Mouse (Mus musculus) neural tube, embryonic 15.5 days (tissue): ENCODE results near the gene 4930579F01Rik. TPM values are rescaled to one million over a fixed set of nuclear protein-coding genes. Genes with fewer than 3 reads are reported as not detected.

Source experiments
- ATAC-seq: fragments of 200-750 bp; cut with Nextera tagmentation; 2 replicates; pipeline ENCODE4 v1.8.0; 2017; ENCODE audit warnings: mild to moderate bottlenecking, moderate TSS enrichment, moderate library complexity; ENCODE audit not compliant: low FRiP score
- H3K27ac ChIP-seq: fragments of 300-500 bp; sonication (generic); replicated peaks from 2 replicates; pipeline ENCODE4 v1.5.1; 2015; ENCODE audit warnings: mild to moderate bottlenecking, inconsistent platforms
- H3K27me3 ChIP-seq: fragments of 300-500 bp; sonication (generic); replicated peaks from 2 replicates; pipeline ENCODE4 v1.6.1; 2015; ENCODE audit warnings: inconsistent platforms
- H3K36me3 ChIP-seq: fragments of 300-500 bp; sonication (generic); 2 replicates; pipeline ENCODE4 v1.6.1; 2015; ENCODE audit warnings: inconsistent platforms
- H3K4me1 ChIP-seq: fragments of 300-500 bp; sonication (generic); 2 replicates; pipeline ENCODE4 v1.6.1; 2015; ENCODE audit warnings: inconsistent platforms
- H3K4me2 ChIP-seq: fragments of 300-500 bp; sonication (generic); 2 replicates; pipeline ENCODE4 v1.6.1; 2015; ENCODE audit warnings: inconsistent platforms, mild to moderate bottlenecking, moderate library complexity
- H3K4me3 ChIP-seq: fragments of 300-500 bp; sonication (generic); replicated peaks from 2 replicates; pipeline ENCODE4 v1.5.1; 2015; ENCODE audit warnings: mild to moderate bottlenecking, inconsistent platforms
- H3K9ac ChIP-seq: fragments of 300-500 bp; sonication (generic); replicated peaks from 2 replicates; pipeline ENCODE4 v1.6.1; 2015; ENCODE audit warnings: mild to moderate bottlenecking, inconsistent platforms
- H3K9me3 ChIP-seq: fragments of 300-500 bp; sonication (generic); replicated peaks from 2 replicates; pipeline ENCODE4 v1.6.1; 2016; ENCODE audit warnings: inconsistent platforms
- WGBS: fragments of 180-500 bp; shearing (Covaris S2); methylation state at CpG from one replicate; pipeline ENCODE4 v1.1.7; 2015; ENCODE audit warnings: mixed read lengths; 5-methylcytosine and 5-hydroxymethylcytosine counted together
- polyA plus RNA-seq: library from polyadenylated mRNA; unstranded; fragments of >200 nt; fragmentation: Nextera tagmentation; extraction: Ambion mirVana; gene quantifications from 2 replicates; pipeline ENCODE4 v1.2.1, GENCODE M21; 2015

The 4930579F01Rik gene
- polyA plus RNA-seq, 1 experiment from 2014 or later, result not detected

DNA sequence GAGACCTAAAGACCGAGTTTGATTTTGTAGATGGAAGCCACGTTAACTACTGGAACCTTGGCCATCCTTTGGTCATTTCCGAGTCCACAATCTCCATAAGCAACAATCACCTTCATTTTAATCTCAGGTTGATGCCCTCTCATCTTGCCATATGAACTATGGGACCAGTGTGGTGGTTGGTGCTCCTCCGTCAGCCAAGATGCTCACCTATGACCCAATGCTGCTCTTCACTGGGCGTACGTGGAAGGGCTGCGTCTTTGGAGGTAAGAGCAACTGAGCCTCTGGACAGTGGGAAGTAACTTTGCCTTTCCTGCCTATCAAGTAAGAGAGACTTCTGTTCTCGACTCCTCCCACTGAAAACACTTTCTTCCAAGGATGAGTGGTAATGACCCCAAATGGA is 34.2 kb upstream of the 4930579F01Rik start:
- WGBS, result 94% methylated on average over 8 of the region's 8 CpGs
- no peaks in the 10 kb centered on the region for H3K27me3 ChIP-seq
- H3K4me2 ChIP-seq, result no peak overlapping the region
- H3K9me3 ChIP-seq, result no peaks in the 10 kb centered on the region
- H3K4me1 ChIP-seq, result no peaks in the 10 kb centered on the region
- ATAC-seq, result no peak
- no peak overlapping the region for H3K27ac ChIP-seq
- no peaks in the 10 kb centered on the region for H3K36me3 ChIP-seq
- no peak overlapping the region for H3K9ac ChIP-seq
- H3K4me3 ChIP-seq, result no peak overlapping the region

DNA sequence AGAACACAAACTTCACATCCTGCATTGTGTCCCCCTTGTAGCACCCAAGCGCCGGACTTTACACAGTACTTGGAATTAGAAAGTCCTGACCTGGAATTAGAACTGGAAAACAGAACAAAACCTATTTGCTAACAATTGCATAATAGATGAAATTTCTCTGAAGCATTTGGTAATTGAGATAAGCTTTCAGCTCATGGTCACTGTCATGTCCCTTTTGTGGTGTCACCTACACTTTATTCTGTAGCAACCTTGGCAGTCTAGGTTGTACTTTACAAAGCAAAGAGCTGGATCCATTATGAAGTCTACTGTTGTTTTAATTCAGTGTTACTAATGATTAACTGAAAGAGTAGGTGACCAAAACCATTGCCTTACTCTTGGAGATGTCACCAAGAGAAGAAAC is 33.5 kb upstream of the 4930579F01Rik start:
- no peaks in the 10 kb centered on the region for H3K36me3 ChIP-seq
- no peak overlapping the region for H3K27ac ChIP-seq
- ATAC-seq, result no peak
- no peak overlapping the region for H3K4me3 ChIP-seq
- H3K9me3 ChIP-seq, result no peaks in the 10 kb centered on the region
- H3K27me3 ChIP-seq, result no peaks in the 10 kb centered on the region
- 97% methylated on average over 2 of the region's 2 CpGs for WGBS
- no peak overlapping the region for H3K4me2 ChIP-seq
- H3K9ac ChIP-seq, result no peak overlapping the region
- no peaks in the 10 kb centered on the region for H3K4me1 ChIP-seq

DNA sequence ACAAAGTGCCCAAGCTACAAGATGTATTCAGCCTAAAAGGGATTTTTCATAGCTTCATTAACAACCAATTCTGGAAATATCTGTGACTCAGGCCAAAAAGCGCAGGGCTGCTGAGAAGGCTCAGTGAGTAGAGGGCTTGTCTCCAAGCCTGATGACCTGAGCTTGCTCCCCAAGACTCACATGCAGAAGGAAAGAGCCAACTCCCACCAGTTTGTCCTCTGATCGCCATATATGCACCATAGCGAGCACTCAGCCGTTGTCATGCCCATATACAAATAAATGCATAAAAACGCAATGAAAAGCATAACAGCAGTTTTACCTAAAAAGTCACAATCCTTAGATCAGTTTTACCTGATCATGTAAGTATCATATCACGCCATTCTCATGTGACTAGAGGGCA is 32.9 kb upstream of the 4930579F01Rik start:
- Histone ChIP-seq H3K27me3 (no peaks in the 10 kb centered on the region), H3K9me3 (no peaks in the 10 kb centered on the region), H3K36me3 (no peaks in the 10 kb centered on the region), H3K4me3 (no peak overlapping the region), H3K9ac (no peak overlapping the region), H3K27ac (no peak overlapping the region), H3K4me2 (no peak overlapping the region), H3K4me1 (no peaks in the 10 kb centered on the region)
- WGBS, result 94% methylated on average over 6 of the region's 6 CpGs
- no peak for ATAC-seq

DNA sequence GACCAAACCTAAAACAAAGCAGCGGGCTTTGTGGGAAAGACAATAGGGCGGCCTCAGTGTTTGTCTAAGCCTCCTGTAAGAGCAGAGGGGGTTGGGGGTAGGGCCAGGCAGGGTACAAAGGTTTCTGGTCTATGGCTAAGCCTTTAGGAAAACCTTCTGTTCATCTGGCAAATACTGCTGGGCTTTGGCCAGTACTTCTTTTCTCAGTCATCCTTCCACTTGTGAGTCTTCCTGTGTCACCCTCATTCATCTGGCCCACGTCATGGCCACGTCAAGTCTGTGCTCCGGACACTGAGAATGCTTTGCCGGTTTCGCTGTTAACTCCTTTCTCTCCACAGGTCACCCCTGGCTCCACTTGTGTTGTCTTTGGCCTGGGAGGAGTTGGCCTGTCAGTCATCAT is 32.2 kb upstream of the 4930579F01Rik start:
- H3K36me3 ChIP-seq, result no peaks in the 10 kb centered on the region
- no peaks in the 10 kb centered on the region for H3K27me3 ChIP-seq
- no peaks in the 10 kb centered on the region for H3K9me3 ChIP-seq
- no peak overlapping the region for H3K4me3 ChIP-seq
- 40% methylated on average over 7 of the region's 7 CpGs for WGBS
- no peak for ATAC-seq
- no peak overlapping the region for H3K9ac ChIP-seq
- H3K27ac ChIP-seq, result no peak overlapping the region
- no peaks in the 10 kb centered on the region for H3K4me1 ChIP-seq
- H3K4me2 ChIP-seq, result no peak overlapping the region

DNA sequence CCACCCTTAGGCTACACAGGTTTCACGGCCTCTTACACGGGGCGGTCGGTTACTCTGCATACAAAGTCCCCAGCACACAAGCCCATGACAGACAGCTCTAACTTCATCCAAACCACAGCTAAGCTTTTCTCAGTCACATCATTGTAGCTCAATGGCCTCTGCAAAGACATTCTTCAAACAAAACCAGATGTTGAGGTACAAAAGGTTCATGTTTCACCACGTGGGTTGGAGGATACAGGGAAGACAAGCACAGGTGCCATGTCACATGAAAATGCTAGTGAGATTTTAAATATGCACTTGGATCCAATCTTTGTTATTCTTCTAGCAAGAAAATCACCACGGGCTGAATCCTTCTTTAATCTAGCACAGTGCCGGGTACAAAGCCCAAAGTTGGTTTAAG is 31.7 kb upstream of the 4930579F01Rik start:
- ATAC-seq, result no peak
- WGBS, result 78% methylated on average over 7 of the region's 7 CpGs
- no peaks in the 10 kb centered on the region for H3K9me3 ChIP-seq
- H3K4me3 ChIP-seq, result no peak overlapping the region
- no peak overlapping the region for H3K4me2 ChIP-seq
- no peak overlapping the region for H3K27ac ChIP-seq
- H3K4me1 ChIP-seq, result no peaks in the 10 kb centered on the region
- H3K36me3 ChIP-seq, result no peaks in the 10 kb centered on the region
- H3K9ac ChIP-seq, result no peak overlapping the region
- H3K27me3 ChIP-seq, result no peaks in the 10 kb centered on the region

DNA sequence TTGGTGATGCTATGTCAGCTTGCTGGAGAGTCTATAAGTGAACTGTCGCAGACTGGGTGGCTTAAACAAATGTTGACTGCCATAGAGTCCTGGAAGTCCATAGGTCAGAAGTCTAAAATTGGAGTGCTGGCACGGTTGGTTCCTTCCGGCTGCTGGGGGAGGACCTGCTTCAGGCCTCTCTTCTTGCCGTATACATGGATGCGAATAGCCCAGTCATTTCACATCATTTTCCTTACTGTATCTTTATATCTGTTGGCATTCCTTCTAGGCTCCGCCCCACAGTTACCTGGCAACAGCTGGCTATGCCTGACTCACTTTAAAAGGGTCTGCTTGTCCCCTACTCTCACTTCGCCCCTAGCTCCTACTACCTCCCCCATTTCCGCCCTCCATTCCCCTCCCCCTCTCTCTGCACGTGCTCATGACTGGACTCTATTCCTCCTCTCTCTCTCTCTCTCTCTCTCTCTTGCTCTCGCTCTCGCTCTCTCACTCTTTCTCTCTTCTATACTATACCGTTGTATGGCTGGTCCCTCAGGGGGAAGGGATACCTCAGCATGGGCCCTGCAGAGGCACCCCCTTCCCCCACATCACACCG is 30.8 kb upstream of the 4930579F01Rik start:
- no peak overlapping the region for H3K4me3 ChIP-seq
- 88% methylated on average over 13 of the region's 13 CpGs for WGBS
- no peak overlapping the region for H3K9ac ChIP-seq
- no peaks in the 10 kb centered on the region for H3K4me1 ChIP-seq
- no peak overlapping the region for H3K4me2 ChIP-seq
- no peak overlapping the region for H3K27ac ChIP-seq
- H3K36me3 ChIP-seq, result no peaks in the 10 kb centered on the region
- H3K27me3 ChIP-seq, result no peaks in the 10 kb centered on the region
- no peaks in the 10 kb centered on the region for H3K9me3 ChIP-seq
- ATAC-seq, result no peak

DNA sequence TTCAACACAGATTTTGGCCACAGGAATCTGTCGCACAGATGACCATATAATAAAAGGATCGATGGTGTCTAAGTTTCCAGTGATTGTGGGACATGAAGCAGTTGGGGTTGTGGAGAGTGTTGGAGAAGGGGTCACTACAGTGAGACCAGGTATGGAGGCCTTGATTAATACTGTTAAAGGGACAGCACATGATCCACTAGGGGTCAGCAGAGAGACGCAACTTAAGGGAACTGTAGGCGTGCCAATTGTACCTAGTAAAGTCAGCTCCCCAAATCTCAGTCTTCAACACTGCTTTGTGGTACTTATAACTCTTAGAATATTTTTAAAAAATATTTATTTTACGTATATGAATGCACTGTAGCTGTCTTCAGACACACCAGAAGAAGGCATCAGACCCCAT is 29.3 kb upstream of the 4930579F01Rik start:
- no peak overlapping the region for H3K27ac ChIP-seq
- H3K27me3 ChIP-seq, result no peaks in the 10 kb centered on the region
- H3K36me3 ChIP-seq, result no peaks in the 10 kb centered on the region
- WGBS, result 61% methylated on average over 5 of the region's 5 CpGs
- H3K9me3 ChIP-seq, result no peaks in the 10 kb centered on the region
- H3K4me3 ChIP-seq, result no peak overlapping the region
- H3K9ac ChIP-seq, result no peak overlapping the region
- ATAC-seq, result no peak; the same call in 1 of the 2 replicates
- H3K4me2 ChIP-seq, result no peak overlapping the region
- no peaks in the 10 kb centered on the region for H3K4me1 ChIP-seq

DNA sequence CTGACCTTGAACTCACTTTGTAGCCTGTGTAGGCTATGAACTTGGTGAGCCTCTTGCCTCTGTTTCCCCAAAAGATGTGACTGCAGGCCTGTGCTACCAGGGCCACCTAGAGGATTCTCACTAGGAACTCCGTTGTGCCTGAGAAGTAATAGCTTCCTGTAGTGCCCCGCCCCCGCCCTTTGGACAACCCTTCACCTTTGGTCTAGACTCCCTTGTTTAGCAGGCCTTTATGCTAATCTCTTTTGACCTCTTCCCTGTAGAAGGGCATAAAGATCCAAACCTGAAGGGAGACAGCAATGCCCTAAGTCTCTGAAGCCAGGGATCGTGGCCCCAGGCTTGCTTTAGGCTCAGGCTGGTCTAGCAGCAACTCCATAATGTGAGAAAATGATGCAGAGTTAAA is 28.9 kb upstream of the 4930579F01Rik start:
- H3K9me3 ChIP-seq, result no peaks in the 10 kb centered on the region
- H3K27me3 ChIP-seq, result no peaks in the 10 kb centered on the region
- 73% methylated on average over 4 of the region's 4 CpGs for WGBS
- no peak overlapping the region for H3K4me2 ChIP-seq
- ATAC-seq, result no peak
- no peaks in the 10 kb centered on the region for H3K4me1 ChIP-seq
- no peaks in the 10 kb centered on the region for H3K36me3 ChIP-seq
- H3K27ac ChIP-seq, result no peak overlapping the region
- no peak overlapping the region for H3K9ac ChIP-seq
- H3K4me3 ChIP-seq, result no peak overlapping the region

DNA sequence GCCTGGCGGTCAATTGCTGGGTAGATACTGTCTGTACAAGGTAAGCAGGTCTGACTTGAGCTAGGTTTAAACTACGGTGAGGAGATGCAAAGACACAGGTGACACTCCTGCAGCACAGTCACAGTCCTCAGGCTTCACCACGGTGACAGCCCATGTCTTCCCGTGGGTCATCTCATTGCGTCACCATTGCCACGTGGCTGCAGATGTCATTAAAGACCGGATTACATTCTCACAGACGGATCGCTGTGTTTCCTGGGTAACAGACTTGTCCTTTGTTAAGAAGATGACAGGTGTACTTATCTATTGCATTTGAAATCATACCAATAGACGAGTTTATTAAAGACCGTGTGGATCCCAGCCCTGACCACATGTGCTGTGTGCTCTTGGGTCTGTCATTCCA is 27.5 kb upstream of the 4930579F01Rik start:
- Histone ChIP-seq H3K9ac (no peak overlapping the region), H3K4me3 (no peak overlapping the region), H3K4me1 (no peaks in the 10 kb centered on the region), H3K4me2 (no peak overlapping the region), H3K27me3 (no peaks in the 10 kb centered on the region), H3K27ac (no peak overlapping the region), H3K9me3 (no peaks in the 10 kb centered on the region), H3K36me3 (no peaks in the 10 kb centered on the region)
- ATAC-seq, result no peak
- WGBS, result 83% methylated on average over 11 of the region's 11 CpGs

DNA sequence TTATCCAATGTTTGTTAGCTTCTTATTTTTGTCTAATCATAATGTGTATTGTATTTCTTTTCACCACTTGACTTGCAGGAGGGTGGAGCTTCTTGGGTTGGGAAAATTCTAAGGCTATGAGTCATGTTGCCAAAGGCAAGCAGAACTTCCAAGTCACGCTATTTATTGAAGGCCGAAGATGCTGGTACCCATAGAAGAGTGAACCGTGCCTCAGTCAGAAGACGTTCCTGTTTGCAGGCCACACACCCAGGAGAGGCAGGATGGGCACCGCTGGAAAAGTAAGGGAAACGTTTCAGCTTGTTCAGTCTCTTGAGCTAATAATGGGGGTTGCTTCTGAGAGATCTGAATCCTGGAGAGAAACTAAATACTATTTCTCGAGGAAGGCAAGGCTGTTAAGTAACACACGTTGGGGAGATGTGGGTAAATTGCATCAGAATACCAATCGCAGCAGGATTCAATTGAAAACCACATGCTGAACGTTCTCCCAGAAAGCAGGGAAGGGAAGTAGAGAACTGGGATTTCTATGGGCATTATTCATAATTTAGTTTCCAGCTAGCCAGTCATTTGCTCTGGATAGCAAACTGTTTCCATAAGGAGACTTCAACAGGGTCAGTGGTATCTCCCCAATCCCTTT is 24.1 kb upstream of the 4930579F01Rik start, which contains the start of gene Adh7:
Adh7 (plus strand) TSS at position 130 of the 634 bp plus-strand sequence.
- Histone ChIP-seq H3K4me1 (no peaks in the 10 kb centered on the region), H3K36me3 (no peaks in the 10 kb centered on the region), H3K4me3 (no peak within 1 kb of the TSS), H3K27me3 (no peaks in the 10 kb centered on the region), H3K27ac (no peak within 1 kb of the TSS), H3K4me2 (no peak within 1 kb of the TSS), H3K9ac (no peak within 1 kb of the TSS), H3K9me3 (no peaks in the 10 kb centered on the region)
- ATAC-seq, result no peak
- WGBS, result 76% methylated on average over 10 of the region's 10 CpGs

DNA sequence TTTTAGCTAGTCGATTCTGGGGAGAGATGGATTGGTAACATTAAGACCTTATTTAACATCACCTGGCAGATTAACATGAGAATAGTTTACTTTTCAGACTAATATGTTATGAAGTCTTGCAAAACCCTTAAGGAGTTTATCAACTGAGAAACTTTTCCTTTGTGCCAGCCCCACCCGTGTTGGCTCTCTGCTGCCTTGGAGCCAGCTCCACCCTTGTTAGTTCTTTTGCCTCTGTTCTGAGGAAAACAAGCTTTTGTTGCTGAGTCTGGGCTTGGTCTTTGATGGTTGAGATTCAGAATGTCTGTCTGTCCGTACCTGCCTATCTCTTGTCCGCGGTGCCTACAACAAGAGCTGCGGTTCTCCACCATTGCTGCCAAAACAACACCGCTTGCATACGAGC is 22.5 kb upstream of the 4930579F01Rik start:
- Histone ChIP-seq H3K9me3 (no peaks in the 10 kb centered on the region), H3K9ac (no peak overlapping the region), H3K27ac (no peak overlapping the region), H3K4me2 (no peak overlapping the region), H3K36me3 (no peaks in the 10 kb centered on the region), H3K4me3 (no peak overlapping the region), H3K27me3 (no peaks in the 10 kb centered on the region), H3K4me1 (no peaks in the 10 kb centered on the region)
- WGBS, result 83% methylated on average over 8 of the region's 8 CpGs
- ATAC-seq, result no peak

DNA sequence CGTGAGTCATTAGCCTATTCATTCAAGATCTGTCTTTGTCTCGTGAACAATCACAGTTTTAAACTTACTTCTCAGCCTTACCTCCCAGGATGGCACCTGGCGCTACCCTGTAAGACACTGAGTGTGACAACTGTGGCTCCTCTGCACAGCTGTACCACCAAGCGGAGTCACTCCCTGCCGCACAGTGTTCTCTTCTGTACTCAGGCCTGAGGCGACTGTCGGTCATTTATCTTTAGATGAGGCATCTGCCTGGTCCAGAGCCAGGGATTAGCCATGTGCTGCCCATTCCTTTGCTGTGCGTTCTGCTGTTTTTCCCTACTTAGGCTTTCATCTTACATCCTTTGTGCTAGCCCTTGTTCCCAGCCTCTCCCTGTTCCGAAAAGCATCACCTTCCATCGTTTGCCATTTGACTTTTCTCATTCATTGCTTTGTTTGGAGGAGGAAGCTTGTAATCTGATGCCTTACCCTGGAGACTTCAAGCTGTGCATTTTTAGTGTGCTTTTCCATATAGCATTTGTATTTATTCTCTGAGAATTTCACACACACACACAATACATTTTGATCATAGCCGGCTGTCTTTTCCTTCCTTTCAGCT is 21.9 kb upstream of the 4930579F01Rik start:
- no peak for ATAC-seq
- H3K4me2 ChIP-seq, result no peak overlapping the region
- no peaks in the 10 kb centered on the region for H3K9me3 ChIP-seq
- no peaks in the 10 kb centered on the region for H3K36me3 ChIP-seq
- no peak overlapping the region for H3K4me3 ChIP-seq
- H3K4me1 ChIP-seq, result no peaks in the 10 kb centered on the region
- H3K27ac ChIP-seq, result no peak overlapping the region
- WGBS, result 26% methylated on average over 11 of the region's 11 CpGs
- H3K27me3 ChIP-seq, result no peaks in the 10 kb centered on the region
- H3K9ac ChIP-seq, result no peak overlapping the region
